Mouse (Mus musculus) CH12.LX (cell line): Measurements from ENCODE around the gene Aatf.

Experiments
- CTCF ChIP-seq, 2 experiments: IDR thresholded peaks in 1 of 2; conservative IDR thresholded peaks in 1 of 2; 2 replicates each; pipeline ENCODE4 v1.5.1; 2011 to 2012; ENCODE audit warnings: low read depth in 2 of 2, low read length in 2 of 2, improper control_type of control experiment in 1 of 2, inconsistent platforms in 1 of 2, mild to moderate bottlenecking in 1 of 2, moderate library complexity in 1 of 2
- ELF1 ChIP-seq: IDR thresholded peaks from 2 replicates; pipeline ENCODE4 v1.6.1; 2014; ENCODE audit warnings: low read depth, mild to moderate bottlenecking, inconsistent platforms, low read length, improper control_type of control experiment
- EP300 ChIP-seq: IDR thresholded peaks from 2 replicates; pipeline ENCODE4 v1.6.1; 2011; ENCODE audit warnings: low read length, improper control_type of control experiment
- ETS1 ChIP-seq: conservative IDR thresholded peaks from 2 replicates; pipeline ENCODE4 v1.6.1; 2012; ENCODE audit warnings: low read depth, mild to moderate bottlenecking, inconsistent platforms, low read length, improper control_type of control experiment, moderate library complexity
- MAFK ChIP-seq: IDR thresholded peaks from 2 replicates; pipeline ENCODE4 v1.6.1; 2011; ENCODE audit warnings: low read length, improper control_type of control experiment; ENCODE audit not compliant: insufficient replicate concordance
- POLR2A ChIP-seq: IDR thresholded peaks from 2 replicates; pipeline ENCODE4 v1.6.1; 2011; ENCODE audit warnings: low read depth, mild to moderate bottlenecking, improper control_type of control experiment, low read length
- POLR2AphosphoS2 ChIP-seq: IDR thresholded peaks from 2 replicates; pipeline ENCODE4 v1.6.1; 2011; ENCODE audit warnings: low read depth, low read length, improper control_type of control experiment
- SIN3A ChIP-seq: IDR thresholded peaks from 2 replicates; pipeline ENCODE4 v1.6.1; 2012; ENCODE audit warnings: low read length, improper control_type of control experiment, inconsistent platforms
- TBP ChIP-seq: conservative IDR thresholded peaks from 2 replicates; pipeline ENCODE4 v1.6.1; 2011; ENCODE audit warnings: low read depth, low read length, improper control_type of control experiment
- TCF12 ChIP-seq: IDR thresholded peaks from 2 replicates; pipeline ENCODE4 v1.6.1; 2014; ENCODE audit warnings: low read depth, mild to moderate bottlenecking, inconsistent platforms, low read length, improper control_type of control experiment
- USF2 ChIP-seq: conservative IDR thresholded peaks from 2 replicates; pipeline ENCODE4 v1.6.1; 2011; ENCODE audit warnings: low read depth, low read length, improper control_type of control experiment
- ZKSCAN1 ChIP-seq: IDR thresholded peaks from 2 replicates; pipeline ENCODE4 v1.6.1; 2012; ENCODE audit warnings: low read depth, inconsistent platforms, low read length, improper control_type of control experiment, borderline replicate concordance

- TF ChIP-seq ELF1 = no peak
- TF ChIP-seq POLR2A = no peak
- TF ChIP-seq EP300 = no peak
- no peak for TF ChIP-seq CTCF (conservative IDR thresholded peaks at IDR 0.05 in 1 of 2, IDR thresholded peaks at IDR 0.05 in 1 of 2; ENCODE audit: low read depth in 2 of 2, low read length in 2 of 2)
- TF ChIP-seq ZKSCAN1 = no peak
- TF ChIP-seq POLR2AphosphoS2 = no peak
- TF ChIP-seq SIN3A = no peak
- TF ChIP-seq MAFK = no peak
- no peak for TF ChIP-seq USF2
- no peak for TF ChIP-seq TBP
- TF ChIP-seq TCF12 = no peak
- no peak for TF ChIP-seq ETS1
These were observed 37.3 kb downstream of the Aatf start for GRCm38 (mm10) chr11:84475991-84476390.
